Mouse (Mus musculus) hindbrain, embryonic 16.5 days (tissue): ENCODE measurements around the gene Wdr20rt. TPM values are rescaled to one million over a fixed set of nuclear protein-coding genes. Genes with fewer than 3 reads are reported as not detected.

Experiments
- ATAC-seq: fragments of 200-750 bp; cut with Nextera tagmentation; 2 replicates; pipeline ENCODE4 v1.8.0; 2017; ENCODE audit warnings: moderate TSS enrichment, moderate library complexity
- H3K27ac ChIP-seq: fragments of 300-500 bp; sonication (generic); 2 replicates; pipeline ENCODE4 v1.5.1; 2014; ENCODE audit warnings: low read depth, mild to moderate bottlenecking, control low read depth, low read length, moderate library complexity
- H3K27me3 ChIP-seq: fragments of 300-500 bp; sonication (generic); replicated peaks from 2 replicates; pipeline ENCODE4 v1.6.1; 2014; ENCODE audit warnings: low read length; ENCODE audit not compliant: control insufficient read depth, insufficient read depth
- H3K36me3 ChIP-seq: fragments of 300-500 bp; sonication (generic); 2 replicates; pipeline ENCODE4 v1.6.1; 2014; ENCODE audit warnings: mild to moderate bottlenecking, low read length, moderate library complexity, mixed read lengths; ENCODE audit not compliant: control insufficient read depth, insufficient read depth
- H3K4me1 ChIP-seq: fragments of 300-500 bp; sonication (generic); 2 replicates; pipeline ENCODE4 v1.6.1; 2014; ENCODE audit warnings: low read depth, low read length; ENCODE audit not compliant: control insufficient read depth, insufficient read depth
- H3K4me2 ChIP-seq: fragments of 300-500 bp; sonication (generic); 2 replicates; pipeline ENCODE4 v1.6.1; 2014; ENCODE audit warnings: mild to moderate bottlenecking, low read length, control low read depth, moderate library complexity
- H3K4me3 ChIP-seq: fragments of 300-500 bp; sonication (generic); 2 replicates; pipeline ENCODE4 v1.5.1; 2014; ENCODE audit warnings: mild to moderate bottlenecking, low read length, control low read depth, moderate library complexity
- H3K9ac ChIP-seq: fragments of 300-500 bp; sonication (generic); 2 replicates; pipeline ENCODE4 v1.6.1; 2014; ENCODE audit warnings: low read depth, mild to moderate bottlenecking, control low read depth, low read length, moderate library complexity
- H3K9me3 ChIP-seq: fragments of 300-500 bp; sonication (generic); 2 replicates; pipeline ENCODE4 v1.6.1; 2014; ENCODE audit warnings: mild to moderate bottlenecking, low read length, moderate library complexity; ENCODE audit not compliant: control insufficient read depth
- WGBS: fragments of 180-500 bp; shearing (Covaris S2); extraction: QIAGEN DNeasy Blood & Tissue Kit; methylation state at CpG from one replicate; pipeline ENCODE4 v1.1.7; 2014; 5-methylcytosine and 5-hydroxymethylcytosine counted together
- polyA plus RNA-seq: library from polyadenylated mRNA; unstranded; fragments of >200 nt; fragmentation: Nextera tagmentation; extraction: Ambion mirVana; gene quantifications from 2 replicates; pipeline ENCODE4 v1.2.1, GENCODE M21; 2015

Gene Wdr20rt
- not detected in 2 replicates for polyA plus RNA-seq

DNA sequence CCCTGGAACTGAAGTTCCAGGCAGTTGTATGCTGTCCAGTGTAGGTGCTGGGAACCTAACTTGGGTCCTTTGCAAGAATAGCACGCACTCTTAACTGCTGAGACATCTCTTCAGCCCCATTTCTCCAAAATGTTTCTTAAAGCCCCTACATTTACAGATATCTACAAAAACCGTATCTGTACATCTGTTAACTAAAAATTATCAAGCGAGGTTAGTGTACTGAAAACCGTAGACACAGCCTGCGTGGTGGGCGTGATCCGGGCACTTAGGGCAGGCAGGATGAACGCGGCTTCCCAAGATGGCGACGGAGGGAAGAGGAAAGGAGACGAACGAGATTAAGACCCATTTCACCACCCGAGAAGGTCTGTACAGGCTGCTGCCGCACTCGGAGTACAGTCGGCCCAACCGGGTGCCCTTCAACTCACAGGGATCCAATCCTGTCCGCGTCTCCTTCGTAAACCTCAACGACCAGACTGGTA lies at the start of gene Wdr20rt:
Wdr20rt (plus strand) TSS at position 51 of the 479 bp plus-strand sequence.
- H3K4me1 ChIP-seq: no peaks in the 10 kb centered on the region
- WGBS: 97% methylated on average over 22 of the region's 22 CpGs
- H3K4me3 ChIP-seq: no peak within 1 kb of the TSS
- H3K9ac ChIP-seq: no peak within 1 kb of the TSS
- H3K36me3 ChIP-seq: no peaks in the 10 kb centered on the region
- no peak for ATAC-seq
- H3K4me2 ChIP-seq: no peak within 1 kb of the TSS
- H3K27ac ChIP-seq: no peak within 1 kb of the TSS
- H3K9me3 ChIP-seq: 0 out of 2 replicates have a peak, but pooled peaks cover 5% of the 10 kb centered on the region
- no peaks in the 10 kb centered on the region for H3K27me3 ChIP-seq

- H3K27ac ChIP-seq: no peak overlapping the region
- WGBS: 54% methylated on average over 3 of the region's 3 CpGs
- H3K9me3 ChIP-seq: no peaks in the 10 kb centered on the region
- 0 out of 2 replicates have a peak, but pooled peaks have one; percentile 27 for ATAC-seq
- H3K27me3 ChIP-seq: no peaks in the 10 kb centered on the region
- no peaks in the 10 kb centered on the region for H3K36me3 ChIP-seq
- no peak overlapping the region for H3K4me2 ChIP-seq
- H3K4me3 ChIP-seq: no peak overlapping the region
- H3K9ac ChIP-seq: no peak overlapping the region
- no peaks in the 10 kb centered on the region for H3K4me1 ChIP-seq
Observed at GRCm38 (mm10) chr12:65187365-65187764, 38.0 kb upstream of the Wdr20rt start.

GRCm38 (mm10) chr12:65189213-65189612 lies 36.1 kb upstream of the Wdr20rt start:
- Histone ChIP-seq H3K27ac (no peak overlapping the region), H3K4me2 (no peak overlapping the region), H3K36me3 (no peaks in the 10 kb centered on the region), H3K9ac (no peak overlapping the region), H3K9me3 (no peaks in the 10 kb centered on the region), H3K27me3 (no peaks in the 10 kb centered on the region), H3K4me1 (no peaks in the 10 kb centered on the region), H3K4me3 (no peak overlapping the region)
- WGBS: 89% methylated on average over 2 of the region's 2 CpGs
- ATAC-seq: no peak

GRCm38 (mm10) chr12:65194003-65194530 lies 31.2 kb upstream of the Wdr20rt start:
- H3K27ac ChIP-seq: no peak overlapping the region
- H3K36me3 ChIP-seq: no peaks in the 10 kb centered on the region
- H3K4me1 ChIP-seq: no peaks in the 10 kb centered on the region
- no peaks in the 10 kb centered on the region for H3K9me3 ChIP-seq
- H3K4me3 ChIP-seq: no peak overlapping the region
- 72% methylated on average over 5 of the region's 5 CpGs for WGBS
- no peaks in the 10 kb centered on the region for H3K27me3 ChIP-seq
- H3K9ac ChIP-seq: no peak overlapping the region
- H3K4me2 ChIP-seq: no peak overlapping the region
- no peak for ATAC-seq

DNA sequence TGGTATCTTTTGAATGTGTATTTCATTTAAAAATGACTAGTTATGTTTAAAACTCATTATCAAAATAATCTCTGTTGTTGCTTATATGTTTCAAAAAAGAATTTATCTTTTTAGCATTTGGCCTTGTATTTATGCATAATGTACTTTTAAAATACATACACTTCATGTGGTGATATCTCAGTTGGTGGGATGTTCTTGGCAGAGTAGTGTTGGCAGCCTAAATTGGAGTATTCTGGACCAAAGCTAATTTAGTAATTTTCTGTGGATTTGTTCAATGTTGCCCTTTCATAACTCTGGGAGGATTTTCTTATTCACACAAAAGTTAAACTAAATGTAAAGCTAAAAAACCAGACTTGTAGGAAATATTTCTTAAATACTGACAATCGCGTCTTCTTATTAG lies 23.5 kb upstream of the Wdr20rt start:
- H3K9me3 ChIP-seq: no peaks in the 10 kb centered on the region
- no peaks in the 10 kb centered on the region for H3K36me3 ChIP-seq
- H3K9ac ChIP-seq: no peak overlapping the region
- H3K4me3 ChIP-seq: no peak overlapping the region
- no peaks in the 10 kb centered on the region for H3K4me1 ChIP-seq
- H3K27ac ChIP-seq: no peak overlapping the region
- 100% methylated on average over 2 of the region's 2 CpGs for WGBS
- no peak for ATAC-seq
- no peaks in the 10 kb centered on the region for H3K27me3 ChIP-seq
- no peak overlapping the region for H3K4me2 ChIP-seq

DNA sequence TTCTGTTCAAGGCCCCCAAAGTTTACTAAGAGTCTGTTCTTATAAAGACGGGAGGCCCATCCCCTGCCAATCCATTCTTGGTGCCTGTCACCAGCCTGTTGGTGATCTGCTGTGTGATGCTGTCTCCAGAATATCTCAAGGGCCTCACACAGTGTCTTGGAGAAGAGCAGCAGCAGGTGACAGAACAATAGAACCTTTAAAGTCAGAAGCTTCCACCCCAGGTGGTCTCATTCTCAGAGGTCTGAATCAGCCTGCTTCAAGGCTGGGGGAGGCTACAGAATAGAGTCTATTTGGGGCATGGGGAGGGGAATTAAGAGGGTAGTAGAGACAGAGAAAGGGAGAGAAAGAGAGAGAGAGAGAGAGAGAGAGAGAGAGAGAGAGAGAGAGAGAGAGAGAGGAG lies 18.9 kb upstream of the Wdr20rt start:
- 24% methylated on average over 1 of the region's 1 CpGs for WGBS
- Histone ChIP-seq H3K27me3 (no peaks in the 10 kb centered on the region), H3K27ac (no peak overlapping the region), H3K36me3 (no peaks in the 10 kb centered on the region), H3K4me3 (no peak overlapping the region), H3K4me1 (no peaks in the 10 kb centered on the region), H3K9ac (no peak overlapping the region), H3K4me2 (no peak overlapping the region), H3K9me3 (no peaks in the 10 kb centered on the region)
- ATAC-seq: no peak

DNA sequence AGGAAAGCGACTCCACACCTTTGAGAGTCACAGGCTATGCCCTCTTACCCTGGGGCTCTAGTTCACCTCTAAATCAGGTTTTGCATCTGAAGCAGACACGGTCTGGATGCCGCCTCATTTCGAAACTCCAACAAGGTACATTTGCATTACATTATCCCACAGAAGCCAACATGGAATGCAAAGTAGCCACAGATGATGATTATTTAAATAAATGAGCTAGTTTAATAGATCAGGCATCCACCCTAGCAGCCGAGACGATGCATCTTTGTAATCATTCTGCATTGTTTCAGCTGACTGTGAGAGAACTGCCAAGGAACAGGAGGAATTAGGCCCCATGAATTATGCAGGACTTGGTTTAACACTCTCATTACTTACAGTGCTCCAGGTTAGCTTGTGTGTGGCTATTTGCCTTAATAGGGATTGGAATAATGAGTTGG lies 8.9 kb upstream of the Wdr20rt start:
- H3K9me3 ChIP-seq: no peaks in the 10 kb centered on the region
- no peak overlapping the region for H3K4me2 ChIP-seq
- 33% methylated on average over 6 of the region's 6 CpGs for WGBS
- H3K4me3 ChIP-seq: no peak overlapping the region
- no peak overlapping the region for H3K9ac ChIP-seq
- H3K36me3 ChIP-seq: no peaks in the 10 kb centered on the region
- no peaks in the 10 kb centered on the region; the same call in 1 of the 2 replicates for H3K4me1 ChIP-seq
- ATAC-seq: peak; percentile 74
- H3K27ac ChIP-seq: no peak overlapping the region
- no peaks in the 10 kb centered on the region for H3K27me3 ChIP-seq

GRCm38 (mm10) chr12:65228628-65229027 lies 3.3 kb downstream of the Wdr20rt start:
- Histone ChIP-seq H3K4me3 (no peak overlapping the region), H3K4me2 (no peak overlapping the region; the same call in 1 of the 2 replicates), H3K4me1 (no peaks in the 10 kb centered on the region), H3K36me3 (no peaks in the 10 kb centered on the region), H3K9me3 (0 out of 2 replicates have a peak, but pooled peaks cover 5% of the 10 kb centered on the region), H3K27me3 (no peaks in the 10 kb centered on the region), H3K9ac (no peak overlapping the region), H3K27ac (no peak overlapping the region)
- 64% methylated on average over 6 of the region's 6 CpGs for WGBS
- ATAC-seq: peak; percentile 45; the same call in 1 of the 2 replicates

DNA sequence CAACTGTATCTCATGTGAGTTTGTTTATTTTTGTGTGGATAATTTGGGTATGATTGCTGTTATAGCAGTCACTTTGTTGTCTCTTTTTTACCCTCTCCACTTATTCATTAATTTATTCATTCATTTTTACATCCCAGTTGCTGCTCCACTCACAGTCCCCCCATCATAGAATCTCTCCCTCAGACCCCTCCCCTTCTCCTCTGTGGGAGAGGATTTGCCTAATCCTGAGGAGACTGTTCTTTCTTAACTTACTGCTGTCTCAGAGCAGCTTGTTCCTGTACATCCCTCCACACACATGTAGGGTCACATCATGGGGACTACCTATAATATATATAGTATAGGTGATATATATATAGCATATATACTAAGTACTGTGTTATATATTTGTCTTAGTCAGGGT lies 3.7 kb downstream of the Wdr20rt start:
- Histone ChIP-seq H3K36me3 (no peaks in the 10 kb centered on the region), H3K27ac (no peak overlapping the region), H3K9ac (no peak overlapping the region), H3K4me2 (no peak overlapping the region), H3K4me1 (no peaks in the 10 kb centered on the region), H3K9me3 (0 out of 2 replicates have a peak, but pooled peaks cover 5% of the 10 kb centered on the region), H3K4me3 (no peak overlapping the region), H3K27me3 (no peaks in the 10 kb centered on the region)
- peak; percentile 45 for ATAC-seq
